Mouse (Mus musculus) left cerebral cortex, adult 8-10 months (tissue): Measurements from ENCODE around the gene Gm9780. TPM values are rescaled to one million over a fixed set of nuclear protein-coding genes. Genes with fewer than 3 reads are reported as not detected.

Experiments used
- total RNA-seq, 4 experiments: library from RNA; stranded (reverse); gene quantifications; 2 replicates each; pipeline ENCODE4 v1.2.4; 2022

Gene Gm9780
- total RNA-seq, 4 experiments from 2014 or later: 2.2 to 6.2 (median 3.3) TPM

Other genes with a start within 250 kb of the Gm9780 start
- 10 to 100 TPM; 33.7 to 40.5 (median 36.4) TPM for gene Anxa11, start 200.6 kb downstream of the Gm9780 start, total RNA-seq
- gene Plac9a, start 139.6 kb downstream of the Gm9780 start, total RNA-seq: 1 to 10 TPM in 1 of 4 experiments, not detected in 3; 1.7 TPM
- 10 to 100 TPM in 1 of 4 experiments, 1 to 10 TPM in 3; 3.1 to 10.7 (median 5.5) TPM for gene Tmem254a, start 115.0 kb downstream of the Gm9780 start, total RNA-seq
- not detected for gene Cphx1, start 104.4 kb downstream of the Gm9780 start, total RNA-seq
- under 1 TPM in 2 of 4 experiments, not detected in 2; 0.81 TPM for gene Duxbl1, start 64.1 kb downstream of the Gm9780 start, total RNA-seq
- 10 to 100 TPM; 18.3 to 32.3 (median 24.6) TPM for gene Tmem254c, start 24.6 kb upstream of the Gm9780 start, total RNA-seq
- gene Cphx2, start 38.8 kb upstream of the Gm9780 start, total RNA-seq: not detected
- gene Cphx3, start 39.6 kb upstream of the Gm9780 start, total RNA-seq: not detected
- under 1 TPM in 3 of 4 experiments, not detected in 1; 0.23 to 0.61 (median 0.50) TPM for gene Duxbl2, start 75.6 kb upstream of the Gm9780 start, total RNA-seq
- gene Plac9b, start 139.8 kb upstream of the Gm9780 start, total RNA-seq: 10 to 100 TPM in 2 of 4 experiments, 1 to 10 TPM in 2; 8.5 to 10.7 (median 10.0) TPM
- gene Tmem254b, start 164.3 kb upstream of the Gm9780 start, total RNA-seq: 10 to 100 TPM in 2 of 4 experiments, 1 to 10 TPM in 2; 6.3 to 14.1 (median 10.8) TPM
- 1 to 10 TPM in 3 of 4 experiments, under 1 TPM in 1; 0.42 to 1.7 (median 1.3) TPM for gene Duxbl3, start 215.3 kb upstream of the Gm9780 start, total RNA-seq